Mouse (Mus musculus): ENCODE measurements around the gene Mafg. TPM values are rescaled to one million over a fixed set of nuclear protein-coding genes. Genes with fewer than 3 reads are reported as not detected.
A peak's percentile ranks its signal among the peaks of the same experiment; 100 is the strongest.

Mafg gene
- total and polyA plus RNA-seq, 2 experiments from 2014 or later: 39.7 to 40.1 TPM

- DNase-seq (no peak), ATAC-seq (no peak)
- H3K9me3 ChIP-seq (ENCODE audit: low read length): no peaks in the 10 kb centered on the region
- H3K27ac ChIP-seq (ENCODE audit: low read depth, low read length): no peak overlapping the region
- no peak overlapping the region for H3K4me2 ChIP-seq (ENCODE audit: low read depth)
- peaks cover 6% of the 10 kb centered on the region; the same call in 1 of the 2 replicates for H3K4me1 ChIP-seq (ENCODE audit: insufficient read depth)
- WGBS: 78% methylated on average over 5 of the region's 5 CpGs
- no peak overlapping the region for H3K9ac ChIP-seq
- no peaks in the 10 kb centered on the region for H3K27me3 ChIP-seq (ENCODE audit: insufficient read depth, low read length)
- no peak for TF ChIP-seq CTCF (IDR thresholded peaks at IDR 0.05; ENCODE audit: low read depth)
- no peak overlapping the region for H3K4me3 ChIP-seq (ENCODE audit: low read depth, low read length)
- H3K36me3 ChIP-seq (ENCODE audit: insufficient read depth): no peaks in the 10 kb centered on the region
These were observed 1.4 kb upstream of the Mafg start for GRCm38 (mm10) chr11:120634810-120635209.

- peak overlapping the region; percentile 83 for H3K27ac ChIP-seq (ENCODE audit: low read depth, low read length)
- peak; percentile 78 for ATAC-seq
- no peaks in the 10 kb centered on the region for H3K9me3 ChIP-seq (ENCODE audit: low read length)
- H3K4me2 ChIP-seq (ENCODE audit: low read depth): peak overlapping the region; percentile 90
- H3K27me3 ChIP-seq (ENCODE audit: insufficient read depth, low read length): no peaks in the 10 kb centered on the region
- H3K36me3 ChIP-seq (ENCODE audit: insufficient read depth): peaks cover 11% of the 10 kb centered on the region
- H3K4me3 ChIP-seq (ENCODE audit: low read depth, low read length): peak overlapping the region; percentile 97
- under 1% methylated on average over 102 of the region's 116 CpGs for WGBS
- peak; percentile 63 for DNase-seq
- peak overlapping the region; percentile 85 for H3K9ac ChIP-seq
- H3K4me1 ChIP-seq (ENCODE audit: insufficient read depth): peaks cover 6% of the 10 kb centered on the region; the same call in 1 of the 2 replicates
- no peak for TF ChIP-seq CTCF (IDR thresholded peaks at IDR 0.05; ENCODE audit: low read depth)
These were observed 561 bp downstream of the Mafg start for GRCm38 (mm10) chr11:120632559-120633519.

GRCm38 (mm10) chr11:120631726-120632448 lies 1.5 kb downstream of the Mafg start:
- TF ChIP-seq CTCF (IDR thresholded peaks at IDR 0.05; ENCODE audit: low read depth): no peak
- no peaks in the 10 kb centered on the region for H3K9me3 ChIP-seq (ENCODE audit: low read length)
- H3K4me2 ChIP-seq (ENCODE audit: low read depth): peak overlapping the region; percentile 90
- H3K4me3 ChIP-seq (ENCODE audit: low read depth, low read length): peak overlapping the region; percentile 97
- peak overlapping the region; percentile 85 for H3K9ac ChIP-seq
- WGBS: 63% methylated on average over 4 of the region's 4 CpGs
- peaks cover 6% of the 10 kb centered on the region; the same call in 1 of the 2 replicates for H3K4me1 ChIP-seq (ENCODE audit: insufficient read depth)
- ATAC-seq (no peak), DNase-seq (no peak)
- H3K27me3 ChIP-seq (ENCODE audit: insufficient read depth, low read length): no peaks in the 10 kb centered on the region
- peaks cover 19% of the 10 kb centered on the region for H3K36me3 ChIP-seq (ENCODE audit: insufficient read depth)
- no peak overlapping the region for H3K27ac ChIP-seq (ENCODE audit: low read depth, low read length)

GRCm38 (mm10) chr11:120630881-120631725 lies 2.3 kb downstream of the Mafg start:
- no peak overlapping the region for H3K4me3 ChIP-seq (ENCODE audit: low read depth, low read length)
- no peak for DNase-seq
- WGBS: 38% methylated on average over 7 of the region's 7 CpGs
- H3K27ac ChIP-seq (ENCODE audit: low read depth, low read length): no peak overlapping the region
- H3K4me1 ChIP-seq (ENCODE audit: insufficient read depth): peaks cover 6% of the 10 kb centered on the region; the same call in 1 of the 2 replicates
- no peaks in the 10 kb centered on the region for H3K9me3 ChIP-seq (ENCODE audit: low read length)
- ATAC-seq: no peak
- no peak for TF ChIP-seq CTCF (IDR thresholded peaks at IDR 0.05; ENCODE audit: low read depth)
- peaks cover 22% of the 10 kb centered on the region for H3K36me3 ChIP-seq (ENCODE audit: insufficient read depth)
- H3K4me2 ChIP-seq (ENCODE audit: low read depth): 0 out of 2 replicates have a peak overlapping the region, but pooled peaks have one; percentile 90
- no peak overlapping the region for H3K9ac ChIP-seq
- H3K27me3 ChIP-seq (ENCODE audit: insufficient read depth, low read length): no peaks in the 10 kb centered on the region

- DNase-seq (no peak), ATAC-seq (no peak)
- peaks cover 6% of the 10 kb centered on the region for H3K4me1 ChIP-seq (ENCODE audit: insufficient read depth)
- no peak for TF ChIP-seq CTCF (IDR thresholded peaks at IDR 0.05; ENCODE audit: low read depth)
- H3K27ac ChIP-seq (ENCODE audit: low read depth, low read length): no peak overlapping the region; the same call in 1 of the 2 replicates
- no peak overlapping the region for H3K9ac ChIP-seq
- H3K27me3 ChIP-seq (ENCODE audit: insufficient read depth, low read length): no peaks in the 10 kb centered on the region
- no peak overlapping the region for H3K4me2 ChIP-seq (ENCODE audit: low read depth)
- H3K9me3 ChIP-seq (ENCODE audit: low read length): no peaks in the 10 kb centered on the region
- WGBS: 30% methylated on average over 5 of the region's 5 CpGs
- H3K36me3 ChIP-seq (ENCODE audit: insufficient read depth): peaks cover 22% of the 10 kb centered on the region
- H3K4me3 ChIP-seq (ENCODE audit: low read depth, low read length): no peak overlapping the region
These were observed 3.0 kb downstream of the Mafg start for GRCm38 (mm10) chr11:120630401-120630871.

GRCm38 (mm10) chr11:120629911-120630310 lies 3.5 kb downstream of the Mafg start:
- H3K4me3 ChIP-seq (ENCODE audit: low read depth, low read length): no peak overlapping the region
- H3K9me3 ChIP-seq (ENCODE audit: low read length): no peaks in the 10 kb centered on the region
- no peaks in the 10 kb centered on the region for H3K27me3 ChIP-seq (ENCODE audit: insufficient read depth, low read length)
- DNase-seq: no peak
- no peak for ATAC-seq
- H3K9ac ChIP-seq: no peak overlapping the region
- 39% methylated on average over 7 of the region's 7 CpGs for WGBS
- no peak overlapping the region; the same call in 1 of the 2 replicates for H3K27ac ChIP-seq (ENCODE audit: low read depth, low read length)
- H3K4me2 ChIP-seq (ENCODE audit: low read depth): no peak overlapping the region
- peaks cover 11% of the 10 kb centered on the region for H3K4me1 ChIP-seq (ENCODE audit: insufficient read depth)
- no peak for TF ChIP-seq CTCF (IDR thresholded peaks at IDR 0.05; ENCODE audit: low read depth)
- peaks cover 22% of the 10 kb centered on the region for H3K36me3 ChIP-seq (ENCODE audit: insufficient read depth)
